Mouse (Mus musculus) thymus, postnatal 10 days (tissue): ENCODE data around the gene Tmem63a.
A peak's percentile ranks its signal among the peaks of the same experiment; 100 is the strongest.
"Not testable (repeated sequence)": the region's sequence is repeated elsewhere in the genome, so short reads cannot be mapped to it uniquely, and the experiment has no call there.

ENCODE experiments used
- DNase-seq, 2 experiments: peaks; one replicate each; pipeline ENCODE4 v3.0.0; 2021; ENCODE audit warnings: low spot score in 2 of 2

The Tmem63a gene

DNA sequence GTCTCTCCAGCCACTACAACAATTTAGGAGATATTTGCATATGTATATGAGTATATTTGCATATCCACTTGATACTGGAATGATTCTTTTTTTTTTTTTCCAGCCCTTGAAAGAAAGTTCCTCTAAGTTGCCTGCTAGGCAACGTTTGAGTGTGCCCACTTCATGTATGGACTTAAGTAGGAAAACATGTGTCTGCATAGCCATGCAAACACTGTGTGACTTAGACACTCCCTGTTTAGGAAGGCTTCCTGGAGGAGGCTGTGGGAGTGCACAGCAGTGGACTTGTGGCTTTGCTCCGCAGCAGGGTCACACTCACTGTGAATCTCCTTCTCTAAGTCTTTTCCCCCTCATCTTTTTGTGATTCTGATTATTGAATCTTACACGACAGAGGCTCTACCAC lies 16.7 kb downstream of the Tmem63a start:
- DNase-seq: no peak

DNA sequence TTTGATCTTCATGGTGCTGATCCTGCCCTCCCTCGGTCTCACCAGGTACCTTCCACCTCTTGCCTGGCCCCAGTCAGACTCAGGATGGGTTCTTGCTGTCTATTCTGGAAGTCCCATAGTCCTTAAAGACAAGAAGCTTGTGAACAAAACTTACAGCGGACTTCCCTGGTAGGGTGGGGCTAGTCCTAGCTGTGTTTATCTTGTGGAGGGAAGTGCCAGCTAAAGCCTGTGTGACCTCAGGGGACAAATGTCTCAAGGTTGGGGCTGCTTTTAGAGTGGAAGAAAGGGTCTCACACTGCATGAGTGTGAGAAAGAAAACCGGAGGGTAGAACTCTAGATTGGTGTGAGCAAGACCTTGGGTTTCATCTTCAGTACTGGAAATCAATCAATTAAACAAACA lies 23.6 kb downstream of the Tmem63a start:
- DNase-seq: no peak

- no peak for DNase-seq
Observed at GRCm38 (mm10) chr1:180966542-180966941, 24.4 kb downstream of the Tmem63a start.

DNA sequence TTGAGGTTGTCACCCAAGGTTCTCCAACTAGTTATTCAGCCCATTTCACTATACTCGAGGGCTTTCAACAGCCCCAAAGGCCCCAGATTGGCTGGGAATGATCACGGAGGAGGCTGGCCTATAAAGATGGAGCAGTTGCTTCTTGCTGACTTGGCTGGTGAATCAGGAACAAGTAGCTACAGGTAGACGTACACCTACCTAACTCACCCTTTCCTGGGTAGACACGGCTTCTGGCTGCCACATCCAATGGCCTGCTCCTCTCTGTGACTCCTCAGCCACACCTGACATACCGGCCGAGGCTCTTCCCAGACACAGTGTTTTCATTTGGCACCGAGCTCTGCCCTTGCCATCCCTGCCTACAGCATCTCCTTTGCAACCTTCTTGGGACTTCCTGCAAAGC lies 25.1 kb downstream of the Tmem63a start:
- no peak for DNase-seq

- no peak for DNase-seq
Observed at GRCm38 (mm10) chr1:180972941-180973340, 30.8 kb downstream of the Tmem63a start.

DNA sequence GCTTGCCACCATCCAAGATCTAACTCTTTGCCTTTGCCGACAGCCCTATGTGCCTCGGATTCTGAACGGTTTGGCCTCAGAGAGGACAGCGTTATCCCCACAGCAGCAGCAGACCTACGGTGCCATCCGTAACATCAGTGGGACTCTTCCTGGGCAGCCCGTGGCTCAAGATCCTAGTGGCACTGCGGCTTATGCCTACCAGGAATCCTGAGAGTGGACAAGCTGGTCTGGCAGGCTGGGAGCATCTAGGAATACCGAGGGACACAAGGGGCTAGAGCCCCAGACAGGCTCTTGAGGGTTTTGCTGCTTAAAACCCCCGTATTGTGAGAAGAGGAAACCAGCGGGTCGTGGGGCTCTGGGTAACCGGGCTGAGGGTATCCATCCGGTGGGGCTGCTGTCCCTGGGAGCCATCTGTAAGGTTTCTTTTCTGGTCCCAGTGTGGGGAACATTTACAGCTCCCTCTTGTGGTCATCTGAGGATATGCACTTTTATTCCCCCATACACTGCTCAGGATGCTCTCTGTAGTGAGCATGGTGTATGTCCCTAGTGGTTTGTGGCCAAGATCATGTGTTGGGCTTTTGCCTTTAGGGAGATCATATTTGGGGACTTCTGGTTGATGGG lies 32.1 kb downstream of the Tmem63a start:
- peak; percentile 41 to 69 for DNase-seq

GRCm38 (mm10) chr1:180976110-180976679 lies 34.1 kb downstream of the Tmem63a start:
- peak; percentile 30 to 74 for DNase-seq

- DNase-seq: no peak
Observed at GRCm38 (mm10) chr1:180979484-180980251, 37.5 kb downstream of the Tmem63a start.

- DNase-seq: peak in 1 of 2 experiments; percentile 30
Observed at GRCm38 (mm10) chr1:180980464-180980863, 38.3 kb downstream of the Tmem63a start.

DNA sequence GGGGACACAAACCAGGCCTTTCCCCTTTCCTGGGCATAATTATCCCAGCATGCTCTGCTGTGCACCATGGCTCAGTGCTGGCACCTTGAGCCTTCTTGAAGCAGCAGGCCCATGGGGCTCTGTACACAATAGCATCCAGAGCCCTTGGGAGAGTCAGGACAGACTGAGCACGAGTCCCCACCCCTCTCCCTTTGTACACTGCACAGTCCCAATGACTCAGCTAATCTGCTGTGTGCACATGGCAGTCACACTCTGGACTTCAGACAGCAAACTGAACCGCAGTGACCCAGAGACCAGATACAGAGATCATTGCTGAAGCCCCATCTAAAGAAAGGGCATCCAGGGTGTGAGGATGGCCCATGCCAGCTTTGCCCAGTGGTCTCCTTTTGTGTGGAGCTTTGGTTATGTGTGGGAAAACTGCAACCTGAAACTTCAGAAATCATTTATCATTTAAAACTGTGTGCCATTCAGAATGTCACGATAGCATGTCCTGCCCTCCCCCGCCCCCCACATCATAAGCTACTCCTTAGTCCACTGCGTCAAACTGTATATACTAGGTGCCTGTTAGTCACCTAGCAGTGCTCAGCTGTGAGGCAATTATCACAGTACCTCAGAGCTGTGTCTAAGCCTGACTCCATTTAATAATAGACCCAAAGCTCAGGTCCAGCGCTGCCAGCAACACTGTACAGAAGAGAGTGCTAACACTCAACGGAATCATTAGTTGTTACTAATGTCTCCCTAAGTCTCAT lies 39.3 kb downstream of the Tmem63a start:
- DNase-seq: not testable (repeated sequence)

GRCm38 (mm10) chr1:180986701-180987100 lies 44.6 kb downstream of the Tmem63a start:
- DNase-seq: no peak

DNA sequence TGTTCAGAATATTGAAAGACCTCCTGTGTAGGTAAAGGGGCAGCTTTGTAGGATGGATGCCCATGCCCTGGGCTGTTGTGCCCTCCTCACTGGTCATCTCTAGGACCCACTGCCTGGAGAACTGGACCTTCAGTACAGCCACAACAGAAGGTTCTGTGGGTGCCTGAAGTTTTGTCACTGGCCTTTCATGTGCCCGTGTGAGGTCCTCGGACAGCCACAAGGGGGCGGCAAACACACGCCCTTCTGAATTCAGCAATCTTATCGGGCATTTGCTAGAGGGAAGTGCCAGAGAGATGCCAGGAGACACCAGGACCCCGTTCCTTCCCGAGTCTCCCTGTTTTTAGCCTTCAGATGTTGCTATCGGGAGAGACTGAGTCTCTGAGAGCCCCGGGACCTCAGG lies 45.6 kb downstream of the Tmem63a start:
- peak; percentile 36 to 78 for DNase-seq

DNA sequence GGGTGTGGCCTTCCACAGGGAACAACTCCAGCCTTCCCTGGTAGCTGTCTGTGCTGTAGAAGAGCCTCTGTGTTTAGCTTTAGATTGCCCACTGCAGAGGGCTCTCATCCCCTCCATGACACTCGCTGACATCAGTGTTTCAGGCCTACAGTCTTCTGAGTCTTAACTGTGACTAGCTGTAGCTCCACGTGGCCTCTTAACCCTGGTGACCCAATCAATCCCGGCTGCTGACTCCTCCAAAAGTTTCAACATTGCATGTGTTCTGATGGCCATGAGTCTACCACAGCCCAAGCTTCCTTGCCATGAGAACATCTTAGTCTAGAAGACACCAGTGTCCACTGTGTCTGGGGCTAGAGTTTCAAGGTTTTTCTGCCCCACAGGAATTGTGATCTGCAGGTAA lies 48.5 kb downstream of the Tmem63a start:
- DNase-seq: no peak

- peak in 1 of 2 experiments; percentile 64 for DNase-seq
Observed at GRCm38 (mm10) chr1:180992142-180992541, 50.0 kb downstream of the Tmem63a start.

DNA sequence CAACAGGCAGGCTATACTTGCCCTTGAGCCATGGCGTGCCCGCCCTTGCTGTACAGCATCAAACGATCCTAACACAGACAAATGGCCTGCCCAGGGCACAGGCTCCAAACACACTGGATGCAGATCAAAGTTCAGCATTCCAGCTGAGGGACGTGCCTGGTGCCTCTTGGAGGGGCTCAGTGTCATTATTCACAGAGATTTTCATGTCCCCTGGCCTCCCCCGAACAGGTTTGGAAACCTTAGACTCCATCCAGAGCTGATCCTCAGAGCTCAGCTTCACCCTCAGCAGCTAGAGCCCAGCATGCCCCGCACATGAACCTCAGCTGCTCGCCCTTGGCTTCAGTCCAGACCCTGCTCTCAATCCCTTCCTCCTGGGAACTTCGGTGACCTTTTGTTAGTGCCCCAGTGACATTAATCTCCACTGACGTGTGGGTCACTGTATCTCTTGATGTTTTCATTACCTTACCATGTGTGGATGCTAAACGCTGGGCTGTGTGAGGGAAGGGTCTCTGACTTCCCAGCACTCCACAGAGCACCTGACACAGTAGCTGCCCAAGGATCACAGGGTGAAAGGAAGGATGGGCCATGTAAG lies 58.5 kb downstream of the Tmem63a start:
- DNase-seq: no peak

- DNase-seq: no peak
Observed at GRCm38 (mm10) chr1:181001217-181001616, 59.1 kb downstream of the Tmem63a start.

DNA sequence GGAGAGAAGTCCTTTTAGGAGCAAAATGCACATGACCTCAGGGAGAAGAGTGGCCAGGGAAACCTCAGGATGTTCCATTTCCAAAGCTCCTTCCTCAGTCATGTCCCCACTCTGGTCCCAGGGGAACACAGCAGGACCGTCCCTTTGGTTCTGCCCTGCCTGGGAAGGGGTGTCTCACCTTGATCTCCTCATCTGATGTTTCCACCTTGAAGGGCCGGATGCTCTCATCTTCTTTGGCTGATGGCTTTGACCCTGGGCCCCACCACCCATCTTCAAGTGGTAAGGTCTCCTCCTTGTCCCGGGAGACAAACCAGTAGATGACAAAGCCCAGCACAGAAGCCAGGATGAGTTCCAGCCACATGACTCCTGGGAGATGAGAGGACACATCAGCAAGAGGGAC lies 59.5 kb downstream of the Tmem63a start:
- DNase-seq: no peak

DNA sequence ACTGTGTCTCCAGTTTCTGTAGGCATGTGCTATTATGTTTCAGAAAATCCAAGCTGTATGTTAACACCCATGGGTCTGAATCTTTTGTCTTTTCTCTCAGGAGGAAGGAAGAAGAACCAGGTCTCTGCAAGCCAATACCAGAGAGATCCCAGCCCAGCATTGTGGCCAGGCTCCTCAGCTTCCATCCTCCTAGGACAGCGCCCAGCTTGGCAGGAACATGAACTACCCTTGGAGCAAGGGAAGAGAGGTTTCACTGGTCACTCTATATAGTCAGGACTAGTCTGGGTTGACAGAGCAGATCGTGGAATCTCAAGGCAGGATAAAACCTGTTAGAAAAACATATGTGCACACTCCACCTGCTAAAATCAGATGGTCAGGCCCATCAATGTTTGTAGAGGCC lies 61.6 kb downstream of the Tmem63a start:
- no peak for DNase-seq

DNA sequence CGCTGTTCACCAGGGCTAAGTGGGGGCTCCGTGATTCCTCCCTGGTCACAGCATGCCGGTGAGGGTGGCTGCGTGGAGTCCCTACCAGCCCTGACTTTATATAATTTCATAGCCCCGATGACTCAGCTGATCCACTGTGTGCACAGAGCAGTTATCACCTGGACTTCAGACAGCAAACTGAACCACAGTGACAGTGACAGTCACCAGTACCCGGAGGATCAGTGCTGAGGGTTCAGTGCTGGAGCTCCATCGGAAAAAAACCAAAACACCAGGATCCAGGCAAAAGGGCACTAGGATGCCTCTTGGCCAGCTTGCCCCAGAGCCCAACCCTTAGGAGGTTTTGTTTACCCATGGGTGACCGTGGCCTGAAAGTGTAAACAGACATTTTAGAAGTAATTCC lies 63.2 kb downstream of the Tmem63a start:
- DNase-seq: no peak

GRCm38 (mm10) chr1:181007831-181008230 lies 65.7 kb downstream of the Tmem63a start:
- DNase-seq: no peak

DNA sequence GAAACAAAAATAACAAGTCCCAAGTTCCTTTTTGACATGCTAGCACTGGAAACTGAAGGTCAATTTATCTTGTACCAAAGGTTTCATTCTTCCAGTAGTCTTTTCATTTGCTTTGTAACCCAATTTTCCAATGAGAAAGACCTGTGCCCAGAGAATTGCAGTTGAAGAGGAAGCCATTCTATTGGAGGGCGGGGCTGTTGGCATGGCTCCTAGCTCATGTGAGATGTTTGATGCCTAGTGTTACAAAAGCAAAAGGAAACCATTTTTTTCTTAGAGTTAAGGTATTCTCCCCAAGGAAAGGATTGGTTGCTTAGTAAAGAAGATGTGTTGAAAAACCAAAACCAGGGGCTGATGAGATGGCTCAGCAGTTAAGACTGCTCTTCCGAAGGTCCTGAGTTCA lies 66.1 kb downstream of the Tmem63a start:
- DNase-seq: no peak

- no peak for DNase-seq
Observed at GRCm38 (mm10) chr1:181009011-181009590, 67.0 kb downstream of the Tmem63a start.
